Comparison of ENCODE assay signal across 27 mouse cellular contexts in the genomic region with DNA sequence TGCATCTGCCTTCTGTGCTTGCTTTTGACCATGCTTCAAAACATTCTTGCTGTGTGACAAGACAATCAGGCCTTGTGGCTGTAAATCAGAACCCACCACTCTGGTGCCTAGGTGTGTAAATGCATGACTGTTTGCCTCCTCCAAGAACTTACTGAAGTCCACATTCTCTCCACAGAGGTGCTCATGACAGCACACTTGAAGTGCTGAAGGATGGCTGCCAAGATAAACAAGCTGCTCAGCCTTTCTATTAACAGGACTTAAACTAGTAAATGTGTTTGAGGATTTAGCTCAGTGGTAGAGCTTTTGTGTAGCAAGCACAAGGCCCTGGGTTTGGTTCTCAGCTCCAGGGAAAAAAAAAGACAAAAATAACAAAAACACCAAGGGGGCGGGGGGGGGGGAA. TPM values are rescaled to one million over a fixed set of nuclear protein-coding genes. Genes with fewer than 3 reads are reported as not detected.
A peak's percentile ranks its signal among the peaks of the same experiment; 100 is the strongest.
DNase-seq lines count a peak whose midpoint lies in the region; ATAC-seq and TF ChIP-seq lines count a peak whose summit lies in the region.
"Had no signal": no experiment of that assay in that cellular context is flagged by ENCODE, and none has a peak within 500 bp of the region (broad histone marks: within the 10 kb centered on the region; RNA-seq: fewer than 3 reads in every experiment).

No protein-coding gene starts in this region.

- H3K27ac ChIP-seq in heart, embryonic 12.5 days (ENCODE audit: poor library complexity, severe bottlenecking) = 0 out of 2 replicates have a peak overlapping the region, but pooled peaks have one; percentile 31
- H3K27ac ChIP-seq in heart, embryonic 10.5 days = no peak overlapping the region
- no peak overlapping the region for H3K27ac ChIP-seq in liver, adult 2 months (replicated peaks; ENCODE audit: insufficient read depth, low read depth, low read length)
- peak overlapping the region; percentile 46 for H3K27ac ChIP-seq in intestine, postnatal 0 days (ENCODE audit: low read depth, low read length)
- H3K27ac ChIP-seq: forebrain, embryonic 12.5 days; limb, embryonic 13.5 days had no signal

- no peak for ATAC-seq in heart, embryonic 12.5 days (ENCODE audit: insufficient number of reproducible peaks, low FRiP score)
- ATAC-seq in intestine, postnatal 0 days = no peak
- ATAC-seq in erythroblast, adult 5-6 weeks (replicated peaks; ENCODE audit: low FRiP score, poor library complexity, severe bottlenecking) = no peak

- H3K4me1 ChIP-seq in heart, embryonic 12.5 days (replicated peaks) = peaks cover 21% of the 10 kb centered on the region
- H3K4me1 ChIP-seq in heart, embryonic 10.5 days = 0 out of 2 replicates have a peak, but pooled peaks cover 3% of the 10 kb centered on the region
- H3K4me1 ChIP-seq in liver, adult 2 months (ENCODE audit: control insufficient read depth, insufficient read depth, low read length) = no peaks in the 10 kb centered on the region; the same call in 1 of the 2 replicates
- peaks cover 3% of the 10 kb centered on the region; the same call in 1 of the 2 replicates for H3K4me1 ChIP-seq in intestine, postnatal 0 days (replicated peaks; ENCODE audit: control insufficient read depth, insufficient read depth, low read length)
- H3K4me1 ChIP-seq: forebrain, embryonic 12.5 days had no signal

- no peak for DNase-seq in heart, embryonic 10.5 days (ENCODE audit: low spot score)
- peak; percentile 60 for DNase-seq in liver, adult 2 months (ENCODE audit: extremely low read depth, low read depth, low spot score)
- no peak for DNase-seq in liver
- peak; percentile 65 for DNase-seq in lung, postnatal 25 days (ENCODE audit: low spot score)
- DNase-seq in adrenal gland, adult 8-10 months = no peak
- DNase-seq: adrenal gland, postnatal 36 days; cerebellum, adult 11-12 months; cerebellum, postnatal 14 days; embryo, embryonic 11 days; gastrocnemius, postnatal 10 days; heart, adult 18-20 months; retina, postnatal 1 day had no signal

- no peak for TF ChIP-seq CTCF in liver, adult 2 months (IDR thresholded peaks at IDR 0.05; ENCODE audit: low read depth, low read length)
- TF ChIP-seq CTCF in intestine, postnatal 0 days (IDR thresholded peaks at IDR 0.05; ENCODE audit: low read depth) = no peak

- no peak overlapping the region for H3K9ac ChIP-seq in heart, embryonic 12.5 days
- H3K9ac ChIP-seq in liver, adult 2 months (ENCODE audit: low read depth, low read length) = no peak overlapping the region
- H3K9ac ChIP-seq in intestine, postnatal 0 days (ENCODE audit: low read depth, low read length) = no peak overlapping the region
- H3K9ac ChIP-seq: forebrain, embryonic 12.5 days; limb, embryonic 13.5 days had no signal

- H3K4me3 ChIP-seq in heart, embryonic 12.5 days = no peak overlapping the region
- no peak overlapping the region for H3K4me3 ChIP-seq in heart, embryonic 10.5 days
- no peak overlapping the region for H3K4me3 ChIP-seq in liver, adult 2 months (ENCODE audit: insufficient read depth, low read depth, low read length)
- no peak overlapping the region for H3K4me3 ChIP-seq in intestine, postnatal 0 days (ENCODE audit: low read depth, low read length)
- H3K4me3 ChIP-seq: forebrain, embryonic 12.5 days; limb, embryonic 13.5 days had no signal

- H3K27me3 ChIP-seq in heart, embryonic 12.5 days (replicated peaks) = no peaks in the 10 kb centered on the region
- no peaks in the 10 kb centered on the region for H3K27me3 ChIP-seq in heart, embryonic 10.5 days (ENCODE audit: insufficient read depth, poor library complexity, severe bottlenecking)
- H3K27me3 ChIP-seq in liver, adult 2 months (ENCODE audit: control insufficient read depth, insufficient read depth, low read length) = no peaks in the 10 kb centered on the region
- no peaks in the 10 kb centered on the region for H3K27me3 ChIP-seq in intestine, postnatal 0 days (replicated peaks; ENCODE audit: control insufficient read depth, insufficient read depth, low read length)
- H3K27me3 ChIP-seq: forebrain, embryonic 12.5 days; limb, embryonic 13.5 days had no signal

- TF ChIP-seq POLR2A in liver, adult 2 months (IDR thresholded peaks at IDR 0.05; ENCODE audit: extremely low read depth, insufficient read depth, low read length) = no peak

- H3K9me3 ChIP-seq in heart, embryonic 12.5 days (replicated peaks) = no peaks in the 10 kb centered on the region
- no peaks in the 10 kb centered on the region for H3K9me3 ChIP-seq in heart, embryonic 10.5 days
- no peaks in the 10 kb centered on the region for H3K9me3 ChIP-seq in intestine, postnatal 0 days (ENCODE audit: control insufficient read depth)

- H3K4me2 ChIP-seq in heart, embryonic 12.5 days = no peak overlapping the region
- no peak overlapping the region for H3K4me2 ChIP-seq in intestine, postnatal 0 days (replicated peaks; ENCODE audit: low read depth)
- H3K4me2 ChIP-seq: forebrain, embryonic 12.5 days; limb, embryonic 13.5 days; midbrain, embryonic 11.5 days had no signal

- 55% methylated on average over 1 of the region's 1 CpGs for WGBS in heart, embryonic 12.5 days
- 70% methylated on average over 1 of the region's 1 CpGs for WGBS in heart, embryonic 10.5 days
- WGBS in liver, adult 2 months = 90% methylated on average over 1 of the region's 1 CpGs
- 70% methylated on average over 1 of the region's 1 CpGs for WGBS in intestine, postnatal 0 days

- 0 out of 2 replicates have a peak, but pooled peaks cover 3% of the 10 kb centered on the region for H3K36me3 ChIP-seq in heart, embryonic 12.5 days
- no peaks in the 10 kb centered on the region for H3K36me3 ChIP-seq in heart, embryonic 10.5 days
- H3K36me3 ChIP-seq in liver, adult 2 months (ENCODE audit: control insufficient read depth, insufficient read depth, low read length) = no peaks in the 10 kb centered on the region
- H3K36me3 ChIP-seq in intestine, postnatal 0 days (ENCODE audit: control insufficient read depth, insufficient read depth) = no peaks in the 10 kb centered on the region
- H3K36me3 ChIP-seq: forebrain, embryonic 12.5 days; G1E; limb, embryonic 13.5 days had no signal

- H3K79me2 ChIP-seq in liver, adult 2 months (ENCODE audit: control insufficient read depth, insufficient read depth, low read length) = no peaks in the 10 kb centered on the region; the same call in 1 of the 2 replicates

RNA-seq across cellular contexts. Expression of a gene that starts 46.6 kb away (rescaled TPM):
- polyA plus RNA-seq in heart, embryonic 12.5 days (2016; fragmentation: Nextera tagmentation; extraction: Ambion mirVana) = not detected in 2 replicates
- polyA plus RNA-seq in heart, embryonic 10.5 days (2016; fragmentation: Nextera tagmentation; extraction: Ambion mirVana) = not detected in 2 replicates
- total RNA-seq in liver, adult 2 months (2014; rRNA removed) = not detected in 2 replicates
- not detected in 2 replicates for polyA plus RNA-seq in liver, adult 2 months (2012; rRNA removed)
- not detected in 2 replicates for polyA plus RNA-seq in intestine, postnatal 0 days (2015; fragmentation: Nextera tagmentation; extraction: Ambion mirVana)
- not detected in 2 replicates for total RNA-seq in erythroblast, adult 5-6 weeks (2015; ENCODE audit: low replicate concordance)
- total RNA-seq in erythroblast, adult 5-6 weeks (2017; ENCODE audit: low replicate concordance) = not detected in 2 replicates
- not detected for total RNA-seq in adrenal gland, adult 8-10 months (2022)
- total RNA-seq: adrenal gland, postnatal 36 days; G1E; gastrocnemius, postnatal 10 days; heart, adult 18-20 months; layer of hippocampus, postnatal 25 days; left cerebral cortex, postnatal 14 days had no signal
- polyA plus RNA-seq: forebrain, embryonic 12.5 days; frontal cortex, adult 2 months; G1E; heart, postnatal 0 days; hindbrain, embryonic 11.5 days; kidney, embryonic 16.5 days; limb, embryonic 13.5 days; midbrain, embryonic 11.5 days; stomach, embryonic 16.5 days; thymus, postnatal 0 days had no signal

Comparison
In these comparisons a context has a peak if more than half of its experiments do, and no peak if none do; other contexts are left out.
1. H3K27ac ChIP-seq: peak in heart, embryonic 12.5 days (single experiment) and intestine, postnatal 0 days (single experiment); none in heart, embryonic 10.5 days (single experiment) and liver, adult 2 months (single experiment).
2. DNase-seq: peak in liver, adult 2 months (single experiment) and lung, postnatal 25 days (single experiment); none in heart, embryonic 10.5 days (single experiment), liver (single experiment) and adrenal gland, adult 8-10 months (single experiment).